Mouse (Mus musculus) liver, embryonic 15.5 days (tissue): ENCODE measurements around the gene Rasa2. TPM values are rescaled to one million over a fixed set of nuclear protein-coding genes. Genes with fewer than 3 reads are reported as not detected.
"Not testable (repeated sequence)": the region's sequence is repeated elsewhere in the genome, so short reads cannot be mapped to it uniquely, and the experiment has no call there.

Experiments used
- ATAC-seq: fragments of 200-750 bp; cut with Nextera tagmentation; 2 replicates; pipeline ENCODE4 v1.8.0; 2017; ENCODE audit warnings: moderate number of reproducible peaks, mild to moderate bottlenecking, moderate library complexity; ENCODE audit not compliant: insufficient read depth
- H3K27ac ChIP-seq: fragments of 300-500 bp; sonication (generic); replicated peaks from 2 replicates; pipeline ENCODE4 v1.5.1; 2015; ENCODE audit warnings: mild to moderate bottlenecking, inconsistent platforms
- H3K27me3 ChIP-seq: fragments of 300-500 bp; sonication (generic); 2 replicates; pipeline ENCODE4 v1.6.1; 2015; ENCODE audit warnings: mild to moderate bottlenecking, inconsistent platforms
- H3K36me3 ChIP-seq: fragments of 300-500 bp; sonication (generic); replicated peaks from 2 replicates; pipeline ENCODE4 v1.6.1; 2015; ENCODE audit warnings: moderate library complexity, mild to moderate bottlenecking, inconsistent platforms
- H3K4me1 ChIP-seq: fragments of 300-500 bp; sonication (generic); replicated peaks from 2 replicates; pipeline ENCODE4 v1.6.1; 2015; ENCODE audit warnings: inconsistent platforms
- H3K4me2 ChIP-seq: fragments of 300-500 bp; sonication (generic); 2 replicates; pipeline ENCODE4 v1.6.1; 2015; ENCODE audit warnings: moderate library complexity, mild to moderate bottlenecking, inconsistent platforms
- H3K4me3 ChIP-seq: fragments of 300-500 bp; sonication (generic); replicated peaks from 2 replicates; pipeline ENCODE4 v1.5.1; 2015; ENCODE audit warnings: mild to moderate bottlenecking, inconsistent platforms
- H3K9ac ChIP-seq: fragments of 300-500 bp; sonication (generic); 2 replicates; pipeline ENCODE4 v1.6.1; 2015; ENCODE audit warnings: moderate library complexity, mild to moderate bottlenecking, inconsistent platforms
- H3K9me3 ChIP-seq: fragments of 300-500 bp; sonication (generic); replicated peaks from 2 replicates; pipeline ENCODE4 v1.6.1; 2016; ENCODE audit warnings: inconsistent platforms
- WGBS: fragments of 180-500 bp; shearing (Covaris S2); methylation state at CpG from one replicate; pipeline ENCODE4 v1.1.7; 2015; ENCODE audit warnings: mixed read lengths; ENCODE audit not compliant: insufficient replicate concordance; 5-methylcytosine and 5-hydroxymethylcytosine counted together
- polyA plus RNA-seq: library from polyadenylated mRNA; unstranded; fragments of >200 nt; fragmentation: Nextera tagmentation; extraction: Ambion mirVana; gene quantifications from 2 replicates; pipeline ENCODE4 v1.2.1, GENCODE M21; 2015

Gene Rasa2
- polyA plus RNA-seq, 1 experiment from 2014 or later: 2.2 TPM

DNA sequence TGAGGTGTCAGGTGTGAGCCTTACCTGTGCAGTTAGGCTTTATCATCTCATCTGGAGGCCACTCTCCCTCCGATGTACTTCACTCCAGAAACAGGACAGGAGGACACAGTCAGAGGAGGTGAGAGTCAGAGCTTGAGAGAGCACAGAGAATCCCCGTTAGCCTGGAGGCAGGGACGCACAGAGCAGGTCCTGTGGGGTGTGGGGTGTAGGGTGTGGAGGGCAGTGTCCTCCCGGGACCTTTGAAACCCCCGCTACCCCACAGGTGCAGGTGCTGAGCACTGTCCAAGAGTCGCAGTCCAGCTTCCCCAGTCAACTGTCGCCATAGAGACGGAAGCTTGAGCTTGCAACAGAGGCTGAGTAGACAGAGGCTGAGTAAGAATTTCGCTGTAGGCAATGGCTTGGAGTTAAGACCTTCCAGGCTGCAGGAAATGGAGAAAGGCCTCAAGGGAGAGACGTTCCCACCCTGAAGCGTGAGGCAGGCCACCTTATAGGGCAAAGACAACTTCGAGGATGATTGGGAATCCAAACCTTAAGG, 106.4 kb downstream of the Rasa2 start, which contains the start of gene Gm28729:
Gm28729 (minus strand) TSS at position 293 of the 535 bp plus-strand sequence.
- H3K4me3 ChIP-seq: no peak within 1 kb of the TSS
- WGBS: 45% methylated on average over 12 of the region's 12 CpGs
- no peak for ATAC-seq

GRCm38 (mm10) chr9:96523148-96523547, 108.3 kb downstream of the Rasa2 start:
- no peak for ATAC-seq
- H3K4me2 ChIP-seq: no peak overlapping the region
- H3K27ac ChIP-seq: no peak overlapping the region
- no peaks in the 10 kb centered on the region; the same call in 1 of the 2 replicates for H3K4me1 ChIP-seq
- H3K9ac ChIP-seq: no peak overlapping the region
- H3K27me3 ChIP-seq: no peaks in the 10 kb centered on the region
- no peak overlapping the region for H3K4me3 ChIP-seq
- no peaks in the 10 kb centered on the region for H3K9me3 ChIP-seq
- WGBS: 73% methylated on average over 5 of the region's 5 CpGs
- no peaks in the 10 kb centered on the region for H3K36me3 ChIP-seq

More for the DNA sequence above, 106.4 kb downstream of the Rasa2 start, which contains the start of gene Gm28729:
- Histone ChIP-seq H3K9me3 (no peaks in the 10 kb centered on the region), H3K9ac (no peak within 1 kb of the TSS), H3K4me2 (no peak within 1 kb of the TSS), H3K4me1 (no peaks in the 10 kb centered on the region; the same call in 1 of the 2 replicates), H3K36me3 (no peaks in the 10 kb centered on the region), H3K27ac (no peak within 1 kb of the TSS), H3K27me3 (no peaks in the 10 kb centered on the region)

DNA sequence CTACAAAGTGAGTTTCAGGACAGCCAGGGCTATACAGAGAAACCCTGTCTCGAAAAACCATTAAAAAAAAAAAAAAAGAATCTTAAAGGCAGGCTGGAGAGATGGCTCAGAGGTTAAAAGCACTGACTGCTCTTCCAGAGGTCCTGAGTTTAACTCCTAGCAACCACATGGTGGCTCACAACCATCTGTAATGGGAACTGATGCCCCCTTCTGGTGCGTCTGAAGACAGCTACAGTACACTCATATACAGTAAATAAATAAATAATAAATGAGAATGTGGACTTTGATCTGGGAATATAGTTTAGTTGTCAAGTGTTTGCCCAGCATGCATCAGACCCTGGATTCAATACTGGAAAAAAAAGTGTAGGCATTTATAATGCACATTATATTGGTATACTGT, 109.8 kb downstream of the Rasa2 start:
- H3K4me3 ChIP-seq, H3K9me3 ChIP-seq, H3K4me1 ChIP-seq, ATAC-seq, H3K36me3 ChIP-seq, H3K27me3 ChIP-seq, H3K4me2 ChIP-seq, H3K9ac ChIP-seq, H3K27ac ChIP-seq: not testable (repeated sequence)
- WGBS: 61% methylated on average over 2 of the region's 2 CpGs

DNA sequence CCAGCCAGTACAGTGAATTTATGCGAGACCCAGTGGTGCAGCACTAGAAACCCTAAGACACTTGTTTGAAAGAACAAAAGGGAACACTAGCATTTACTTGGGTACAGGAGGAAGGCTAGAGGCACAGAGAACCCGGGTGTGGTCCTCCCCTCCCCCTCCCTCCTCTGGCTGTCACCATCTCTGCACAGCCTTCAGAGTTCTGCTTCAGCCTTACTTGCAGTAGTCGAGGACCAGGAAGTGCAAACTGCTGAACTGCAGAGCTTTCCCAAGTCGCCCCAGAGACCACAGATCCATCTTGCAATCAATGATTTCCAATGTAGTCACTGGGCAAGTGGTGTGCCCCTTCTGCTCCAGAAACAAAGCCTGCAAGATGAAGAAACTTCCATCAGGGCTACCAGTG, 114.0 kb downstream of the Rasa2 start:
- 0 out of 2 replicates have a peak, but pooled peaks have one; percentile 56 for ATAC-seq

DNA sequence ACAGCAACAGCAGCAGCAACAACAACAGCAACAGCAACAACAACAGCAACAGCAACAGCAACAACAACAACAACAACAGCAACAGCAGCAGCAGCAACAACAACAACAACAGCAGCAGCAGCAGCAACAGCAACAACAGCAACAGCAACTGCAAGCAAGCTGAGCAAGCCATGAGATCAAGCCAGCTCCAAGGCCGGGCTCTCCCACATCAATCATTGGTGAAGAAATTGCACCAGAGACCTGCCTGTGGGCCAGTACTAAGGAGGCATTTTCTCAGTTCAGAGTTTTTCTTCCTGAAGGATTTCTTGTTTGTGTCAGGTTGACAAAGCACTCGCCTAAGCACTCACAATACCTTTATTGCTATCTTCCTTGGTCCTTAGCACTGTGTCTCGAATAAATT, 114.6 kb downstream of the Rasa2 start:
- Histone ChIP-seq H3K4me3 (no peak overlapping the region), H3K36me3 (no peaks in the 10 kb centered on the region), H3K4me2 (no peak overlapping the region), H3K9ac (no peak overlapping the region), H3K27me3 (no peaks in the 10 kb centered on the region), H3K4me1 (peaks cover 28% of the 10 kb centered on the region), H3K27ac (no peak overlapping the region), H3K9me3 (no peaks in the 10 kb centered on the region)
- WGBS: 53% methylated on average over 3 of the region's 3 CpGs
- no peak for ATAC-seq

More for the DNA sequence above, 114.0 kb downstream of the Rasa2 start:
- H3K9ac ChIP-seq: no peak overlapping the region
- H3K27me3 ChIP-seq: no peaks in the 10 kb centered on the region
- H3K27ac ChIP-seq: no peak overlapping the region
- 23% methylated on average over 4 of the region's 4 CpGs for WGBS
- no peak overlapping the region for H3K4me3 ChIP-seq
- peaks cover 28% of the 10 kb centered on the region for H3K4me1 ChIP-seq
- no peak overlapping the region for H3K4me2 ChIP-seq
- no peaks in the 10 kb centered on the region for H3K36me3 ChIP-seq
- H3K9me3 ChIP-seq: no peaks in the 10 kb centered on the region

DNA sequence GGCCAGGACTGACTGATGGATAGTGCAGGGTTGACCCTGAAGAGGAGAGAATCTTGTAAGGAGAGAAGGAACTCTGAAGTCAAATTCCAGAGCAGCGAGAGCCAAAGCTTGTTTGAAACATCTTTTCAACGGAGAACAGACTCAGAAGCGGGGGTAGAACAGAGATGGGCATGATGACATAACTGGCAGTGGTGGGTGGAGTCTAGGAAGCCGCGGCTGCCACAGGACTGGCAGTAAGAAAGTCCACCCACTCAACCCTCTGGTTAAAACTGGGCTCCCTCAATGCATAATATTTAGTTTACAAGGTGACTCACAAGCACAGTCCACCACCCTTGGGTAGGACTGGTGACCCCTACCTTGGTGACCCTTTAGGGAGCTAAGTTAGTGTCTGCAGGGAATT, 115.7 kb downstream of the Rasa2 start:
- no peaks in the 10 kb centered on the region for H3K9me3 ChIP-seq
- no peaks in the 10 kb centered on the region for H3K27me3 ChIP-seq
- H3K36me3 ChIP-seq: no peaks in the 10 kb centered on the region
- no peak overlapping the region for H3K27ac ChIP-seq
- ATAC-seq: no peak
- peaks cover 28% of the 10 kb centered on the region for H3K4me1 ChIP-seq
- no peak overlapping the region for H3K4me2 ChIP-seq
- WGBS: 56% methylated on average over 5 of the region's 5 CpGs
- no peak overlapping the region for H3K4me3 ChIP-seq
- H3K9ac ChIP-seq: no peak overlapping the region

DNA sequence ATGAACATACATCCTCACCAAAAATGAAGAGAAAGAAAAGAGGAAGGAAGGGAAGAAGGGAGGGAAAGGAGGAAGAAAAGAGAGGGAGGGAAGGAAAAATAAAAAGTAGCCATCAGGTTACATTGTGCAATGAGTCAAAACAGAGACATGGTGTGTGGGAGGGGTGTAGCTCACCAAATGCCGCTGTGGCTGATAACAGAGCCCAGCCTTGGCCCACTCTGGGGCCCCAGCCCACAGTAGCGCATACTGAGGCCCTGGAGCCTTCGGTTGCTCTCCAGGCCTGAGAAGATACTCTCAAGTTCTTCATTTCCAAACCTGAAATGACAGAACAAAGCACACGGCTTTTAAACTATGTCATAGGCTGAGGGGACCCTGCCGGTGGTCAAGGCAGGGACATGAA, 117.1 kb downstream of the Rasa2 start:
- Histone ChIP-seq H3K27me3 (no peaks in the 10 kb centered on the region), H3K9ac (no peak overlapping the region), H3K9me3 (no peaks in the 10 kb centered on the region), H3K4me2 (peak overlapping the region; percentile 42), H3K36me3 (no peaks in the 10 kb centered on the region), H3K4me3 (no peak overlapping the region), H3K27ac (no peak overlapping the region), H3K4me1 (peaks cover 28% of the 10 kb centered on the region)
- ATAC-seq: peak; percentile 71
- 9% methylated on average over 5 of the region's 5 CpGs for WGBS

DNA sequence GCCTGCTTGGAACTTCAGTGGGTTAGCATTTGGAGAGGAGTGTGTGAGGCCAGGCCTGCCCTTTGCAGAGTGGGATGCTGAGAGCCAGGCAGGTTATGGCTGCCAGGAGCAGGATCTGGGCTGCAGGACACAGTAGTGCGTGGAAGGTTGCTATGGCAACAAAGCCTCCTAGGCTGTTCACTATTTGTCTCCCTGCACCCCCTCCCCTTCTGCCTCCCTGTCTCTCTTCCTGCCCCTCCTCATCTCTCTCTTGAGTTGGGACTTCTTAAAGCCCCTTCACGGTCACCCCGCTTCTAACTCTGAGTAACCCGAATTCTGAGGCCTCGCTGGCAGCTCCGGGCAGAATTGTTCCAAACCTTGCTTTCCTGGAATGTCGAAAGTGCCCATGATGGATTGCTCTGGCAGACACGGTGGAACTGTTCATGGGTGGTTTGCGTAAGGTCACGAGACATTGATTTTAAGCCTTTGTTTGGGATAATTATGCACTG, 125.4 kb downstream of the Rasa2 start:
- Histone ChIP-seq H3K27me3 (no peaks in the 10 kb centered on the region), H3K36me3 (no peaks in the 10 kb centered on the region), H3K4me2 (no peak overlapping the region), H3K4me3 (no peak overlapping the region), H3K9me3 (no peaks in the 10 kb centered on the region), H3K9ac (no peak overlapping the region), H3K27ac (no peak overlapping the region), H3K4me1 (no peaks in the 10 kb centered on the region)
- 42% methylated on average over 10 of the region's 10 CpGs for WGBS
- no peak for ATAC-seq

GRCm38 (mm10) chr9:96505156-96505555, 126.3 kb downstream of the Rasa2 start:
- H3K27me3 ChIP-seq: no peaks in the 10 kb centered on the region
- no peaks in the 10 kb centered on the region for H3K9me3 ChIP-seq
- H3K4me2 ChIP-seq: no peak overlapping the region
- H3K36me3 ChIP-seq: no peaks in the 10 kb centered on the region
- no peak overlapping the region for H3K9ac ChIP-seq
- 56% methylated on average over 4 of the region's 4 CpGs for WGBS
- no peak for ATAC-seq
- no peaks in the 10 kb centered on the region for H3K4me1 ChIP-seq
- H3K27ac ChIP-seq: no peak overlapping the region
- H3K4me3 ChIP-seq: no peak overlapping the region

- H3K9ac ChIP-seq: no peak overlapping the region
- no peak overlapping the region for H3K4me2 ChIP-seq
- 73% methylated on average over 17 of the region's 17 CpGs for WGBS
- no peak overlapping the region for H3K4me3 ChIP-seq
- H3K27me3 ChIP-seq: no peaks in the 10 kb centered on the region
- H3K9me3 ChIP-seq: no peaks in the 10 kb centered on the region
- H3K36me3 ChIP-seq: no peaks in the 10 kb centered on the region
- ATAC-seq: no peak
- H3K27ac ChIP-seq: no peak overlapping the region
- no peaks in the 10 kb centered on the region for H3K4me1 ChIP-seq
Observed at GRCm38 (mm10) chr9:96504116-96504895, 127.1 kb downstream of the Rasa2 start.

GRCm38 (mm10) chr9:96502856-96503610, 128.4 kb downstream of the Rasa2 start:
- no peaks in the 10 kb centered on the region for H3K9me3 ChIP-seq
- no peak overlapping the region for H3K27ac ChIP-seq
- H3K4me1 ChIP-seq: no peaks in the 10 kb centered on the region
- no peak for ATAC-seq
- H3K9ac ChIP-seq: no peak overlapping the region
- H3K27me3 ChIP-seq: no peaks in the 10 kb centered on the region
- H3K4me2 ChIP-seq: no peak overlapping the region
- no peaks in the 10 kb centered on the region for H3K36me3 ChIP-seq
- 65% methylated on average over 6 of the region's 6 CpGs for WGBS
- no peak overlapping the region for H3K4me3 ChIP-seq
